Mouse (Mus musculus) hindbrain, embryonic 11.5 days (tissue): ENCODE measurements at regions not wholly inside any gene's neighbourhood (a gene's known extent, or its start where the extent isn't known, plus 50 kb on each side); places are given as distances from the start of the nearest gene placed in this dataset.

Experiments
- ATAC-seq: fragments of 200-750 bp; cut with Nextera tagmentation; 2 replicates; pipeline ENCODE4 v1.8.0; 2017; ENCODE audit warnings: mild to moderate bottlenecking, moderate TSS enrichment, moderate library complexity; ENCODE audit not compliant: low FRiP score
- DNase-seq: peaks from one replicate; pipeline ENCODE4 v3.0.0-alpha.2; 2015; ENCODE audit warnings: low spot score
- H3K27ac ChIP-seq: fragments of 300-500 bp; sonication (generic); 2 replicates; pipeline ENCODE4 v1.5.1; 2014; ENCODE audit warnings: mild to moderate bottlenecking, low read depth, low read length
- H3K27me3 ChIP-seq: fragments of 300-500 bp; sonication (generic); 2 replicates; pipeline ENCODE4 v1.6.1; 2014; ENCODE audit warnings: mild to moderate bottlenecking, low read length, moderate library complexity, mixed read lengths; ENCODE audit not compliant: control insufficient read depth, insufficient read depth
- H3K36me3 ChIP-seq: fragments of 300-500 bp; sonication (generic); 2 replicates; pipeline ENCODE4 v1.6.1; 2014; ENCODE audit warnings: mild to moderate bottlenecking, low read length, moderate library complexity, mixed read lengths; ENCODE audit not compliant: control insufficient read depth, insufficient read depth
- H3K4me1 ChIP-seq: fragments of 300-500 bp; sonication (generic); replicated peaks from 2 replicates; pipeline ENCODE4 v1.6.1; 2014; ENCODE audit warnings: low read length, mixed read lengths; ENCODE audit not compliant: control insufficient read depth, insufficient read depth
- H3K4me2 ChIP-seq: fragments of 300-500 bp; sonication (generic); replicated peaks from 2 replicates; pipeline ENCODE4 v1.6.1; 2014; ENCODE audit warnings: mild to moderate bottlenecking, low read depth, low read length
- H3K4me3 ChIP-seq: fragments of 300-500 bp; sonication (generic); 2 replicates; pipeline ENCODE4 v1.5.1; 2014; ENCODE audit warnings: low read depth, low read length
- H3K9ac ChIP-seq: fragments of 300-500 bp; sonication (generic); 2 replicates; pipeline ENCODE4 v1.6.1; 2014; ENCODE audit warnings: low read depth, low read length
- H3K9me3 ChIP-seq: fragments of 300-500 bp; sonication (generic); 2 replicates; pipeline ENCODE4 v1.6.1; 2016; ENCODE audit warnings: low read length; ENCODE audit not compliant: control insufficient read depth
- WGBS: fragments of 180-500 bp; shearing (Covaris S2); extraction: QIAGEN DNeasy Blood & Tissue Kit; methylation state at CpG from one replicate; pipeline ENCODE4 v1.1.7; 2014; 5-methylcytosine and 5-hydroxymethylcytosine counted together

- 80% methylated on average over 3 of the region's 3 CpGs for WGBS
- ATAC-seq (no peak), DNase-seq (no peak)
- H3K4me1 ChIP-seq: no peaks in the 10 kb centered on the region
- H3K4me3 ChIP-seq: no peak overlapping the region
- H3K27me3 ChIP-seq: no peaks in the 10 kb centered on the region
- no peak overlapping the region for H3K27ac ChIP-seq
- no peak overlapping the region for H3K4me2 ChIP-seq
- no peaks in the 10 kb centered on the region for H3K36me3 ChIP-seq
- no peaks in the 10 kb centered on the region for H3K9me3 ChIP-seq
- H3K9ac ChIP-seq: no peak overlapping the region
These were observed 212.4 kb upstream of the Dab2 start for GRCm38 (mm10) chr15:6087208-6087607.

- DNase-seq (no peak), ATAC-seq (no peak)
- H3K4me3 ChIP-seq: no peak overlapping the region
- no peaks in the 10 kb centered on the region for H3K27me3 ChIP-seq
- no peak overlapping the region for H3K4me2 ChIP-seq
- H3K9me3 ChIP-seq: no peaks in the 10 kb centered on the region
- H3K27ac ChIP-seq: no peak overlapping the region
- WGBS: 85% methylated on average over 4 of the region's 4 CpGs
- H3K36me3 ChIP-seq: no peaks in the 10 kb centered on the region
- no peak overlapping the region for H3K9ac ChIP-seq
- H3K4me1 ChIP-seq: no peaks in the 10 kb centered on the region
These were observed 211.1 kb upstream of the Dab2 start for GRCm38 (mm10) chr15:6088498-6088897.

GRCm38 (mm10) chr15:6129697-6130096 is 169.9 kb upstream of the Dab2 start:
- no peaks in the 10 kb centered on the region for H3K9me3 ChIP-seq
- H3K4me3 ChIP-seq: no peak overlapping the region
- H3K27me3 ChIP-seq: no peaks in the 10 kb centered on the region
- H3K27ac ChIP-seq: no peak overlapping the region
- H3K4me2 ChIP-seq: no peak overlapping the region
- ATAC-seq (no peak), DNase-seq (no peak)
- WGBS: 91% methylated on average over 3 of the region's 3 CpGs
- H3K9ac ChIP-seq: no peak overlapping the region
- H3K4me1 ChIP-seq: no peaks in the 10 kb centered on the region
- H3K36me3 ChIP-seq: no peaks in the 10 kb centered on the region

GRCm38 (mm10) chr15:6132216-6132615 is 167.4 kb upstream of the Dab2 start:
- DNase-seq (no peak), ATAC-seq (no peak)
- Histone ChIP-seq H3K9ac (no peak overlapping the region), H3K27me3 (no peaks in the 10 kb centered on the region), H3K27ac (no peak overlapping the region), H3K9me3 (no peaks in the 10 kb centered on the region), H3K4me3 (no peak overlapping the region), H3K4me1 (no peaks in the 10 kb centered on the region), H3K4me2 (no peak overlapping the region), H3K36me3 (no peaks in the 10 kb centered on the region)

GRCm38 (mm10) chr15:6145071-6145470 is 154.5 kb upstream of the Dab2 start:
- no peak overlapping the region for H3K27ac ChIP-seq
- DNase-seq: no peak
- no peaks in the 10 kb centered on the region for H3K9me3 ChIP-seq
- ATAC-seq: no peak
- H3K4me1 ChIP-seq: no peaks in the 10 kb centered on the region
- no peaks in the 10 kb centered on the region for H3K36me3 ChIP-seq
- H3K27me3 ChIP-seq: no peaks in the 10 kb centered on the region
- H3K4me3 ChIP-seq: no peak overlapping the region
- no peak overlapping the region for H3K4me2 ChIP-seq
- WGBS: 94% methylated on average over 2 of the region's 2 CpGs
- no peak overlapping the region for H3K9ac ChIP-seq

GRCm38 (mm10) chr15:6154706-6155105 is 144.9 kb upstream of the Dab2 start:
- no peak for ATAC-seq
- WGBS: 61% methylated on average over 9 of the region's 9 CpGs
- no peaks in the 10 kb centered on the region for H3K4me1 ChIP-seq
- no peaks in the 10 kb centered on the region for H3K9me3 ChIP-seq
- DNase-seq: peak; percentile 1
- no peaks in the 10 kb centered on the region for H3K27me3 ChIP-seq
- H3K36me3 ChIP-seq: no peaks in the 10 kb centered on the region
- no peak overlapping the region for H3K4me2 ChIP-seq
- H3K4me3 ChIP-seq: no peak overlapping the region
- no peak overlapping the region for H3K27ac ChIP-seq
- no peak overlapping the region for H3K9ac ChIP-seq

GRCm38 (mm10) chr15:6180261-6180660 is 119.3 kb upstream of the Dab2 start:
- no peaks in the 10 kb centered on the region for H3K9me3 ChIP-seq
- DNase-seq: no peak
- no peak for ATAC-seq
- H3K4me2 ChIP-seq: no peak overlapping the region
- no peak overlapping the region for H3K27ac ChIP-seq
- H3K4me1 ChIP-seq: no peaks in the 10 kb centered on the region
- no peaks in the 10 kb centered on the region for H3K27me3 ChIP-seq
- WGBS: 83% methylated on average over 1 of the region's 1 CpGs
- no peak overlapping the region for H3K4me3 ChIP-seq
- no peak overlapping the region for H3K9ac ChIP-seq
- no peaks in the 10 kb centered on the region for H3K36me3 ChIP-seq

- no peak for DNase-seq
- WGBS: 76% methylated on average over 3 of the region's 3 CpGs
These were observed 116.0 kb upstream of the Dab2 start for GRCm38 (mm10) chr15:6183627-6184026.

GRCm38 (mm10) chr15:6191845-6192244 is 107.7 kb upstream of the Dab2 start:
- Histone ChIP-seq H3K4me3 (no peak overlapping the region), H3K36me3 (no peaks in the 10 kb centered on the region), H3K27ac (no peak overlapping the region), H3K4me1 (no peaks in the 10 kb centered on the region), H3K9ac (no peak overlapping the region), H3K4me2 (no peak overlapping the region), H3K9me3 (no peaks in the 10 kb centered on the region), H3K27me3 (no peaks in the 10 kb centered on the region)
- ATAC-seq (no peak), DNase-seq (no peak)

More at GRCm38 (mm10) chr15:6183627-6184026, 116.0 kb upstream of the Dab2 start:
- no peak overlapping the region for H3K27ac ChIP-seq
- ATAC-seq: no peak
- H3K9me3 ChIP-seq: no peaks in the 10 kb centered on the region
- no peak overlapping the region for H3K4me3 ChIP-seq
- H3K9ac ChIP-seq: no peak overlapping the region
- no peaks in the 10 kb centered on the region for H3K27me3 ChIP-seq
- no peak overlapping the region for H3K4me2 ChIP-seq
- H3K36me3 ChIP-seq: no peaks in the 10 kb centered on the region
- no peaks in the 10 kb centered on the region for H3K4me1 ChIP-seq
